In the genomic region with DNA sequence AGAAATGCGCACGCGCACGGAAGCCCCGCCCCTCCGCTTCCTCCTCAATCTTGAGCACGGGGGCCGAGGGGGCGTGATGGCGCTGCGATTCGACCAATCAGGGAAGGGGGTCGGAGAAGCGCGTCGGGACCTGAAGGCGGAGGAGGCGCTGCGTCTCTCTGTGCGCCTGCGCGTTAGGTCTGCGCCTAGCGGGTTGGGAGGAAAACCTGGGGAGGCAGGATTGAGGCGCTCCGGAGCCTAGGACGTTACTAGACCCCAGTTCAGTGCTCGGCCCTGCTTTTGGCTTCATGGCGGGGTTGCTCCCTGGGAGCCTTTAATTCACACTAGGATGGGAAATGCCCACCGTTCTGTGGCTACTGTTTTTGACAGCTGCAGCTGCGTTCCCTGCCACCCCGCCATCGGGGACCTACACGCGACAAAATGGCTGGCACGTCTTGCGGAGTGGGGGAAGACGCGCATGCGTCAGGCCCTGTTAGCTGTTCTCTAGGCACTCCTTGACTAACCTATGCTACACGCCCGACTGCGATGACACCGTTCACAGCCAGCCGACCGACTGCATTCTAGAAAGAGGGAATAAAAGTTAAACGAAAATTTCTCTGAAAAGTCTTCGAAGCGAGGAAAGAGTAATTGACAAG, we compare ENCODE assay signal across 8 mouse cellular contexts. TPM values are rescaled to one million over a fixed set of nuclear protein-coding genes. Genes with fewer than 3 reads are reported as not detected.
DNase-seq lines count a peak whose midpoint lies in the region; ATAC-seq lines count a peak whose summit lies in the region.

No protein-coding gene starts in this region.

- H3K9ac ChIP-seq in hindbrain, embryonic 11.5 days (ENCODE audit: low read depth, low read length), result peak overlapping the region; percentile 60

- no peaks in the 10 kb centered on the region for H3K9me3 ChIP-seq in hindbrain, embryonic 11.5 days (ENCODE audit: control insufficient read depth, low read length)

- peak; percentile 100 for DNase-seq in Muller cell, postnatal 12 days (ENCODE audit: inconsistent ontology term)
- DNase-seq in cerebellum, adult 9-11 months, result peak; percentile 100
- peak; percentile 98 to 100 for DNase-seq in frontal cortex, adult 2 months (ENCODE audit: extremely low spot score in 1 of 2, low spot score in 1 of 2)
- peak; percentile 100 for DNase-seq in hindbrain, embryonic 11.5 days (ENCODE audit: low spot score)
- peak; percentile 99 to 100 for DNase-seq in layer of hippocampus, postnatal 10 days (ENCODE audit: low spot score in 2 of 2)
- DNase-seq in lung, postnatal 10 days, result peak; percentile 100
- DNase-seq in ovary, postnatal 36 days (ENCODE audit: low spot score), result peak; percentile 99
- peak; percentile 100 for DNase-seq in thymus, postnatal 25 days

- ATAC-seq in hindbrain, embryonic 11.5 days (ENCODE audit: low FRiP score), result peak; percentile 97

- H3K27ac ChIP-seq in hindbrain, embryonic 11.5 days (ENCODE audit: low read depth, low read length), result peak overlapping the region; percentile 100

- H3K4me3 ChIP-seq in hindbrain, embryonic 11.5 days (ENCODE audit: low read depth, low read length), result peak overlapping the region; percentile 75

- under 1% methylated on average over 49 of the region's 49 CpGs for WGBS in hindbrain, embryonic 11.5 days

- H3K27me3 ChIP-seq in hindbrain, embryonic 11.5 days (ENCODE audit: control insufficient read depth, insufficient read depth, low read length), result no peaks in the 10 kb centered on the region

- H3K36me3 ChIP-seq in hindbrain, embryonic 11.5 days (ENCODE audit: control insufficient read depth, insufficient read depth, low read length), result no peaks in the 10 kb centered on the region

- H3K4me1 ChIP-seq in hindbrain, embryonic 11.5 days (replicated peaks; ENCODE audit: control insufficient read depth, insufficient read depth, low read length), result 0 out of 2 replicates have a peak, but pooled peaks cover 3% of the 10 kb centered on the region

- H3K4me2 ChIP-seq in hindbrain, embryonic 11.5 days (replicated peaks; ENCODE audit: low read depth, low read length), result peak overlapping the region; percentile 25

RNA-seq across cellular contexts. Expression of a gene that starts 0.8 kb away (rescaled TPM):
- polyA plus RNA-seq in frontal cortex, adult 2 months (2012; rRNA removed), result 24.6 and 28.5 TPM in 2 replicates
- polyA plus RNA-seq in hindbrain, embryonic 11.5 days (2014; fragmentation: Nextera tagmentation; extraction: Ambion mirVana), result 26.0 and 27.4 TPM in 2 replicates
- total RNA-seq in layer of hippocampus, postnatal 10 days (2021), result 10 to 100 TPM; 57.2 to 63.9 TPM

RNA-seq across cellular contexts. Expression of a gene that starts 36.2 kb away (rescaled TPM):
- 35.9 and 36.2 TPM in 2 replicates for polyA plus RNA-seq in frontal cortex, adult 2 months (2012; rRNA removed)
- 60.8 and 69.9 TPM in 2 replicates for polyA plus RNA-seq in hindbrain, embryonic 11.5 days (2014; fragmentation: Nextera tagmentation; extraction: Ambion mirVana)
- total RNA-seq in layer of hippocampus, postnatal 10 days (2021), result 10 to 100 TPM; 26.0 to 26.4 TPM

RNA-seq across cellular contexts. Expression of a gene that starts 51.9 kb away (rescaled TPM):
- 235 and 288 TPM in 2 replicates for polyA plus RNA-seq in frontal cortex, adult 2 months (2012; rRNA removed)
- 329 and 340 TPM in 2 replicates for polyA plus RNA-seq in hindbrain, embryonic 11.5 days (2014; fragmentation: Nextera tagmentation; extraction: Ambion mirVana)
- total RNA-seq in layer of hippocampus, postnatal 10 days (2021), result 100 to 1,000 TPM; 147 to 175 TPM

RNA-seq across cellular contexts. Expression of a gene that starts 59.5 kb away (rescaled TPM):
- 37.5 and 38.4 TPM in 2 replicates for polyA plus RNA-seq in frontal cortex, adult 2 months (2012; rRNA removed)
- polyA plus RNA-seq in hindbrain, embryonic 11.5 days (2014; fragmentation: Nextera tagmentation; extraction: Ambion mirVana), result 42.6 and 49.7 TPM in 2 replicates
- total RNA-seq in layer of hippocampus, postnatal 10 days (2021), result 10 to 100 TPM; 38.0 to 39.8 TPM

Comparison
In these comparisons a context has a peak if more than half of its experiments do, and no peak if none do; other contexts are left out.
1. Peak in every context shown above with its lines: DNase-seq, ATAC-seq, H3K4me3 ChIP-seq and H3K27ac ChIP-seq.